Mouse (Mus musculus) adrenal gland, adult 10 weeks (tissue): ENCODE results near the gene Ern1. TPM values are rescaled to one million over a fixed set of nuclear protein-coding genes. Genes with fewer than 3 reads are reported as not detected.

ENCODE experiments used
- polyA plus RNA-seq: library from polyadenylated mRNA; stranded (reverse); fragments of 350-450 nt; fragmentation: Illumina TruSeq; extraction: RNeasy Lipid Tissue Mini Kit (QIAGEN cat#74804); gene quantifications from one replicate; pipeline ENCODE4 v1.2.3, GENCODE M21; 2014; ENCODE audit warnings: low read depth, low replicate concordance

Gene Ern1
- 120 TPM for polyA plus RNA-seq

DNA sequence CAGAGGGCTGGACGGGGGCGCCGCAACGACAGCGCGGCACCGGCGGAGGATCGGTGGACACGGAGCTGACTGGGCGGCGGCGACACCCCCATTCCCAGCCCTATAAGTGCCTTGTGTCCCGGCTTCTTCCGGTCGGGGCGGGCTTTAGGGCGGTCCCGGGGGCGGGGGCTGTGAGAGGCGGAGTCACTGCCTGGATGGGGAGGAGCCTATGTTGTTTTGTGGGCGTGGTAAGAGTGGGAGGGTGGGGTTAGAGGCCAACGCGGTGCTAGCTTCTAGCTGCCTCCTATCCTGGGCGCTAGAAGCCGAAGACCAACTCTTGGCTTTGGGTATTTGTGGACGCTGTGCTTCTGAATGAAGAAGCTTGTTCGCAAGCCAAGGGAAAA is at the start of gene Ern1:
Ern1 (minus strand) TSS at position 120 of the 383 bp plus-strand sequence.

GRCm38 (mm10) chr11:106387791-106388216 is 99.8 kb downstream of the Ern1 start, which contains the start of gene Icam2:
Gene Icam2, minus strand, starts transcription at chr11:106388075.

DNA sequence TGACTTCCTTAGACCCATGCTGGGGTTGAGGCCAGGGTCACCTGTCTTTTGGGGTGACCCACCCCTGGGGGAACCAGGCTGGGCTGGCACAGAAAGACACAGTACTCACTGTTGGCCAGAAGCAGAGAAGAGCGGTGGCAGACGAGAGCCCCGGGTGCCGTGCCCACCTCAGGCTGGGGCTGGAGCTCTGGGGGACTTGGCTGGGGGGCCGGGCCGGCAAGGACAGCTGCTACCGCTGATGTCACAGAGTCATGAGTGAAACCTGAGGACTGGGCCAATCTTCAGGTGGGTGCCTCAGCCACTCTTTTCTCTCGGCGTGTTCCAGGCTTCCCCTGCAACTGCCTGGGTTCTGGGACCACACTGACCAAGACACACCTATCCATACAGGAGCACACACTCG is 122.3 kb downstream of the Ern1 start, which contains the start of gene Prr29:
Prr29 (plus strand) TSS at position 107 of the 400 bp plus-strand sequence.

GRCm38 (mm10) chr11:106353188-106353587 is 134.5 kb downstream of the Ern1 start, which contains the start of gene Scn4a:
Gene Scn4a, minus strand, starts transcription at chr11:106353288.

Other genes with a start within 250 kb of the Ern1 start
- gene Ftsj3, start 231.8 kb downstream of the Ern1 start, polyA plus RNA-seq, result 20.9 TPM
- 33.4 TPM for gene Psmc5, start 231.7 kb downstream of the Ern1 start, polyA plus RNA-seq
- 13.2 TPM for gene Smarcd2, start 214.9 kb downstream of the Ern1 start, polyA plus RNA-seq
- gene Tcam1, start 211.2 kb downstream of the Ern1 start, polyA plus RNA-seq, result not detected
- gene Gh, start 186.0 kb downstream of the Ern1 start, polyA plus RNA-seq, result not detected
- gene Cd79b, start 173.1 kb downstream of the Ern1 start, polyA plus RNA-seq, result not detected
- 0.23 TPM for gene Scn4a, start 134.6 kb downstream of the Ern1 start, polyA plus RNA-seq
- not detected for gene Prr29, start 122.4 kb downstream of the Ern1 start, polyA plus RNA-seq
- gene Icam2, start 99.8 kb downstream of the Ern1 start, polyA plus RNA-seq, result 6.2 TPM
- 32.8 TPM for gene Tex2, start 125.6 kb upstream of the Ern1 start, polyA plus RNA-seq